Mouse (Mus musculus): Measurements from ENCODE around the gene Il1rl1. TPM values are rescaled to one million over a fixed set of nuclear protein-coding genes. Genes with fewer than 3 reads are reported as not detected.

Gene Il1rl1
- polyA plus RNA-seq, 1 experiment, result 413 TPM

- Histone ChIP-seq H3K27ac (ENCODE audit: insufficient read depth, low read length) (no peak overlapping the region), H3K4me3 (ENCODE audit: insufficient read depth, low read length) (no peak overlapping the region), H3K4me1 (ENCODE audit: control insufficient read depth, insufficient read depth, low read length) (no peaks in the 10 kb centered on the region)
- no peak for TF ChIP-seq CTCF (IDR thresholded peaks at IDR 0.05; ENCODE audit: borderline replicate concordance, insufficient read depth, low read length)
Observed at GRCm38 (mm10) chr1:40469900-40470299, 40.5 kb downstream of the Il1rl1 start.

- TF ChIP-seq POLR2A (IDR thresholded peaks at IDR 0.05; ENCODE audit: low read depth, low read length), result no peak
- no peak for TF ChIP-seq CTCF (IDR thresholded peaks at IDR 0.05; ENCODE audit: borderline replicate concordance, insufficient read depth, low read length)
- no peak overlapping the region for H3K27ac ChIP-seq (ENCODE audit: insufficient read depth, low read length)
- H3K4me1 ChIP-seq (ENCODE audit: control insufficient read depth, insufficient read depth, low read length), result no peaks in the 10 kb centered on the region
- no peak overlapping the region for H3K4me3 ChIP-seq (ENCODE audit: insufficient read depth, low read length)
Observed at GRCm38 (mm10) chr1:40472401-40472800, 43.0 kb downstream of the Il1rl1 start.

GRCm38 (mm10) chr1:40473640-40474039 is 44.3 kb downstream of the Il1rl1 start:
- Histone ChIP-seq H3K27ac (ENCODE audit: insufficient read depth, low read length) (no peak overlapping the region), H3K4me1 (ENCODE audit: control insufficient read depth, insufficient read depth, low read length) (no peaks in the 10 kb centered on the region), H3K4me3 (ENCODE audit: insufficient read depth, low read length) (no peak overlapping the region)
- TF ChIP-seq POLR2A (IDR thresholded peaks at IDR 0.05; ENCODE audit: low read depth, low read length) (no peak), CTCF (IDR thresholded peaks at IDR 0.05; ENCODE audit: borderline replicate concordance, insufficient read depth, low read length) (no peak)

GRCm38 (mm10) chr1:40474336-40474735 is 45.0 kb downstream of the Il1rl1 start:
- Histone ChIP-seq H3K4me3 (ENCODE audit: insufficient read depth, low read length) (no peak overlapping the region), H3K4me1 (ENCODE audit: control insufficient read depth, insufficient read depth, low read length) (peaks cover under 1% of the 10 kb centered on the region; the same call in 1 of the 2 replicates), H3K27ac (ENCODE audit: insufficient read depth, low read length) (no peak overlapping the region)
- no peak for TF ChIP-seq POLR2A (IDR thresholded peaks at IDR 0.05; ENCODE audit: low read depth, low read length)

GRCm38 (mm10) chr1:40475697-40476096 is 46.3 kb downstream of the Il1rl1 start:
- Histone ChIP-seq H3K27ac (ENCODE audit: insufficient read depth, low read length) (no peak overlapping the region), H3K4me3 (ENCODE audit: insufficient read depth, low read length) (no peak overlapping the region), H3K4me1 (ENCODE audit: control insufficient read depth, insufficient read depth, low read length) (peaks cover 2% of the 10 kb centered on the region; the same call in 1 of the 2 replicates)
- TF ChIP-seq POLR2A (IDR thresholded peaks at IDR 0.05; ENCODE audit: low read depth, low read length) (no peak), CTCF (IDR thresholded peaks at IDR 0.05; ENCODE audit: borderline replicate concordance, insufficient read depth, low read length) (no peak)

DNA sequence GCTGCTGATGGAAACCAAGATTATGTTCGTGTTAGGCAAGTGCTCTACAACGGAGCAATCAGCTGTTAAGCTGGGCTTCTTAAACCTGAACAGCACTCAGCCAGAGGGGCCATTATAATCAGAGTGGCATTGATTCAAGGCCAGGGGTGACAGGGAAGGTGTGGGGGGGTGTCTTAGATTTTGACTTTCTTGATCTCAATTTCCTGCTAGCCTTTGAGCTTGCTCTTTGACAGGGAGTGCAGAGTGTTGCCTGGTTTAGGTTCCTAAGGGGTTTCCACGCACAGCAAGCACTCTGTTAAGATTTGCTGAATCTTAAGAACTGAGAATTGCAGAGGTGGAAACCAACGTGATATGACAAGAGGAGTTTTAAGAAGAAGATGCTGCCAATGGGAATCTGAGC is 47.4 kb downstream of the Il1rl1 start:
- Histone ChIP-seq H3K4me3 (ENCODE audit: insufficient read depth, low read length) (no peak overlapping the region), H3K27ac (ENCODE audit: insufficient read depth, low read length) (no peak overlapping the region), H3K4me1 (ENCODE audit: control insufficient read depth, insufficient read depth, low read length) (peaks cover 2% of the 10 kb centered on the region; the same call in 1 of the 2 replicates)
- no peak for TF ChIP-seq CTCF (IDR thresholded peaks at IDR 0.05; ENCODE audit: borderline replicate concordance, insufficient read depth, low read length)
- no peak for TF ChIP-seq POLR2A (IDR thresholded peaks at IDR 0.05; ENCODE audit: low read depth, low read length)

DNA sequence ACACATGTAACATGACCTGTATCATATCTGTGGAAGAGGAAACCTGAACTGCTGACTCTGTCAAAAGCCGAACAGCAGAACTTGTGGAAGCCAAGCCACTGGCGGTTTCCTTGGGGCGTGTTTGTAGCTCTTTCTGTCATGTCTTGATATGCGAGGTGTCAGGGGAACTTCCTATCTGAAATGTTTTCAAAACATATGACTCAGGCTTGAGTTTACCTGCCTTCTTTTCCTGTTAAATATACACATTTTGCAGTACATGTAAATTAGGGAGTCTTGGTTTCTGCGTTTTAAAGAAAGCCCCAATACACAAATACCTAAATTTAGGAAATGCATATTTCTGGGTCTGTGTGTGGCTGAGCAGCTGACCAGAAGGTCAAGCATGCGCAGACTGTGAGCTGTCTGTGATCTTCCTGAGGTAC is 50.1 kb downstream of the Il1rl1 start:
- no peak overlapping the region for H3K4me3 ChIP-seq (ENCODE audit: insufficient read depth, low read length)
- TF ChIP-seq CTCF (IDR thresholded peaks at IDR 0.05; ENCODE audit: borderline replicate concordance, insufficient read depth, low read length), result no peak
- TF ChIP-seq POLR2A (IDR thresholded peaks at IDR 0.05; ENCODE audit: low read depth, low read length), result no peak
- H3K27ac ChIP-seq (ENCODE audit: insufficient read depth, low read length), result no peak overlapping the region
- H3K4me1 ChIP-seq (ENCODE audit: control insufficient read depth, insufficient read depth, low read length), result peaks cover 2% of the 10 kb centered on the region; the same call in 1 of the 2 replicates

GRCm38 (mm10) chr1:40494594-40494993 is 65.2 kb downstream of the Il1rl1 start:
- TF ChIP-seq POLR2A (IDR thresholded peaks at IDR 0.05; ENCODE audit: low read depth, low read length) (no peak), CTCF (IDR thresholded peaks at IDR 0.05; ENCODE audit: borderline replicate concordance, insufficient read depth, low read length) (no peak)
- Histone ChIP-seq H3K27ac (ENCODE audit: insufficient read depth, low read length) (no peak overlapping the region), H3K4me3 (ENCODE audit: insufficient read depth, low read length) (no peak overlapping the region), H3K4me1 (ENCODE audit: control insufficient read depth, insufficient read depth, low read length) (no peaks in the 10 kb centered on the region)

- no peak overlapping the region for H3K27ac ChIP-seq (ENCODE audit: insufficient read depth, low read length)
- H3K4me1 ChIP-seq (ENCODE audit: control insufficient read depth, insufficient read depth, low read length), result no peaks in the 10 kb centered on the region
- TF ChIP-seq POLR2A (IDR thresholded peaks at IDR 0.05; ENCODE audit: low read depth, low read length), result no peak
- TF ChIP-seq CTCF (IDR thresholded peaks at IDR 0.05; ENCODE audit: borderline replicate concordance, insufficient read depth, low read length), result no peak
- no peak overlapping the region for H3K4me3 ChIP-seq (ENCODE audit: insufficient read depth, low read length)
Observed at GRCm38 (mm10) chr1:40499708-40500107, 70.3 kb downstream of the Il1rl1 start.

DNA sequence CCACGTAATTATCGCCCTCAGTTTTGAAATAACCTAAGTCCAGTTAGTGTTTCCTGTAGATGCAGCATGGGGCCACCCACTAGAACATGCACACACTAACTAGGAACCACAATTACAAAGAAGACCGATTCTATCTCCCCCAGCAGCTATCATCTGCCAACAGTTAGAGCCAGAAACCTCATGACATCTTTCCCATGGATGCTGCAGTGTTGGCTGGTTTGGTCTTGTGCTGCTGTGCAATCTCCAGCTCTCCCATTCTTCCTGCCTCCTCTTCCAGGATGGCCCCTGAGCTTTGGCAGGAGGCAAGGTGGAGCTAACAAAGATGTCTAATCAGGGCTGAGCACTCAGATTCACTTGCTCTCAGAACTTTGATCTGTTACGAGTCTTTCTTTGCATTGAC is 71.8 kb downstream of the Il1rl1 start:
- no peak for TF ChIP-seq CTCF (IDR thresholded peaks at IDR 0.05; ENCODE audit: borderline replicate concordance, insufficient read depth, low read length)
- no peak for TF ChIP-seq POLR2A (IDR thresholded peaks at IDR 0.05; ENCODE audit: low read depth, low read length)
- no peaks in the 10 kb centered on the region for H3K4me1 ChIP-seq (ENCODE audit: control insufficient read depth, insufficient read depth, low read length)

More for the DNA sequence above, 71.8 kb downstream of the Il1rl1 start:
- H3K27ac ChIP-seq (ENCODE audit: insufficient read depth, low read length), result no peak overlapping the region
- no peak overlapping the region for H3K4me3 ChIP-seq (ENCODE audit: insufficient read depth, low read length)

All from embryonic fibroblast, embryonic 13.5 days (primary cell).